Mouse (Mus musculus) MEL (cell line): ENCODE results near the gene Dap. TPM values are rescaled to one million over a fixed set of nuclear protein-coding genes. Genes with fewer than 3 reads are reported as not detected.

Experiments
- DNase-seq: peaks from one replicate; pipeline ENCODE4 v3.0.0; 2011; ENCODE audit warnings: low read depth, low spot score
- H3K27ac ChIP-seq: 2 replicates; pipeline ENCODE4 v1.5.1; 2012; ENCODE audit warnings: low read depth, mild to moderate bottlenecking, control low read depth, low read length, moderate library complexity; ENCODE audit not compliant: control insufficient read depth
- H3K27me3 ChIP-seq, 2 experiments: fragments of 150-350 bp in 1 of 2; sonication (generic) in 1 of 2; 2 replicates each; pipeline ENCODE4 v1.6.1; 2012; ENCODE audit warnings: low read length in 2 of 2, mild to moderate bottlenecking in 2 of 2, improper control_type of control experiment in 1 of 2, moderate library complexity in 1 of 2; ENCODE audit not compliant: insufficient read depth in 2 of 2, control insufficient read depth in 1 of 2
- H3K36me3 ChIP-seq, 2 experiments: 2 replicates each; pipeline ENCODE4 v1.6.1; 2012 to 2014; ENCODE audit warnings: low read length in 2 of 2, improper control_type of control experiment in 1 of 2, inconsistent platforms in 1 of 2, mild to moderate bottlenecking in 1 of 2; ENCODE audit not compliant: insufficient read depth in 2 of 2, control insufficient read depth in 1 of 2
- H3K4me1 ChIP-seq, 2 experiments: fragments of 150-350 bp in 1 of 2; sonication (generic) in 1 of 2; 2 replicates each; pipeline ENCODE4 v1.6.1; 2012; ENCODE audit warnings: low read length in 2 of 2, improper control_type of control experiment in 1 of 2, mild to moderate bottlenecking in 1 of 2; ENCODE audit not compliant: insufficient read depth in 2 of 2, control insufficient read depth in 1 of 2
- H3K4me3 ChIP-seq, 2 experiments: fragments of 150-350 bp in 1 of 2; sonication (generic) in 1 of 2; 2 replicates each; pipeline ENCODE4 v1.5.1; 2012; ENCODE audit warnings: low read depth in 2 of 2, low read length in 2 of 2, mild to moderate bottlenecking in 2 of 2, moderate library complexity in 2 of 2, control low read depth in 1 of 2, improper control_type of control experiment in 1 of 2; ENCODE audit not compliant: control insufficient read depth in 1 of 2, insufficient read depth in 1 of 2
- H3K79me2 ChIP-seq: 2 replicates; pipeline ENCODE4 v1.6.1; 2012; ENCODE audit warnings: mild to moderate bottlenecking, low read length, moderate library complexity; ENCODE audit not compliant: control insufficient read depth, poor library complexity, insufficient read depth
- H3K9ac ChIP-seq: 2 replicates; pipeline ENCODE4 v1.6.1; 2012; ENCODE audit warnings: low read depth, mild to moderate bottlenecking, control low read depth, low read length, moderate library complexity; ENCODE audit not compliant: control insufficient read depth, poor library complexity, severe bottlenecking
- H3K9me3 ChIP-seq: fragments of 150-350 bp; sonication (generic); replicated peaks from 2 replicates; pipeline ENCODE4 v1.6.1; 2012; ENCODE audit warnings: mild to moderate bottlenecking, low read length, improper control_type of control experiment, moderate library complexity; ENCODE audit not compliant: insufficient read depth
- CTCF ChIP-seq, 3 experiments: IDR thresholded peaks in 2 of 3; conservative IDR thresholded peaks in 1 of 3; 2 replicates each; pipeline ENCODE4 v1.5.1; 2011 to 2012; ENCODE audit warnings: low read length in 3 of 3, low read depth in 2 of 3, mild to moderate bottlenecking in 2 of 3, improper control_type of control experiment in 1 of 3, inconsistent platforms in 1 of 3, mixed read lengths in 1 of 3, moderate library complexity in 1 of 3; ENCODE audit not compliant: control insufficient read depth in 1 of 3, insufficient read depth in 1 of 3, poor library complexity in 1 of 3, severe bottlenecking in 1 of 3
- E2F4 ChIP-seq: IDR thresholded peaks from 2 replicates; pipeline ENCODE4 v1.6.1; 2011; ENCODE audit warnings: low read depth, low read length, improper control_type of control experiment, borderline replicate concordance
- ELF1 ChIP-seq: IDR thresholded peaks from 2 replicates; pipeline ENCODE4 v1.6.1; 2014; ENCODE audit warnings: low read depth, mild to moderate bottlenecking, inconsistent platforms, low read length, improper control_type of control experiment, moderate library complexity
- ETS1 ChIP-seq: IDR thresholded peaks from 2 replicates; pipeline ENCODE4 v1.6.1; 2012; ENCODE audit warnings: low read depth, mild to moderate bottlenecking, inconsistent platforms, low read length, improper control_type of control experiment, moderate library complexity
- GABPA ChIP-seq: IDR thresholded peaks from 2 replicates; pipeline ENCODE4 v1.6.1; 2012; ENCODE audit warnings: low read depth, mild to moderate bottlenecking, inconsistent platforms, low read length, improper control_type of control experiment, moderate library complexity
- HCFC1 ChIP-seq: IDR thresholded peaks from 2 replicates; pipeline ENCODE4 v1.6.1; 2012; ENCODE audit warnings: low read depth, mild to moderate bottlenecking, inconsistent platforms, low read length, improper control_type of control experiment, moderate library complexity
- KAT2A ChIP-seq: conservative IDR thresholded peaks from 2 replicates; pipeline ENCODE4 v1.6.1; 2012; ENCODE audit warnings: low read depth, low read length, improper control_type of control experiment, inconsistent platforms
- MAFK ChIP-seq: IDR thresholded peaks from 2 replicates; pipeline ENCODE4 v1.6.1; 2011; ENCODE audit warnings: low read depth, mild to moderate bottlenecking, low read length, improper control_type of control experiment, borderline replicate concordance
- NELFE ChIP-seq: IDR thresholded peaks from 2 replicates; pipeline ENCODE4 v1.6.1; 2011; ENCODE audit warnings: low read depth, low read length, improper control_type of control experiment
- POLR2A ChIP-seq, 2 experiments: IDR thresholded peaks; 2 replicates each; pipeline ENCODE4 v1.6.1; 2011 to 2012; ENCODE audit warnings: low read length in 2 of 2, mild to moderate bottlenecking in 2 of 2, control low read depth in 1 of 2, improper control_type of control experiment in 1 of 2, low read depth in 1 of 2, moderate library complexity in 1 of 2; ENCODE audit not compliant: control insufficient read depth in 1 of 2, insufficient read depth in 1 of 2, poor library complexity in 1 of 2
- POLR2AphosphoS5 ChIP-seq: IDR thresholded peaks from 2 replicates; pipeline ENCODE4 v1.6.1; 2012; ENCODE audit warnings: low read depth, borderline replicate concordance, mild to moderate bottlenecking, inconsistent platforms, low read length, moderate library complexity, mixed read lengths
- RAD21 ChIP-seq: IDR thresholded peaks from 2 replicates; pipeline ENCODE4 v1.6.1; 2011; ENCODE audit warnings: mild to moderate bottlenecking, low read depth, low read length, improper control_type of control experiment
- SIN3A ChIP-seq: IDR thresholded peaks from 2 replicates; pipeline ENCODE4 v1.6.1; 2012; ENCODE audit warnings: low read length, improper control_type of control experiment, inconsistent platforms
- SMC3 ChIP-seq: IDR thresholded peaks from 2 replicates; pipeline ENCODE4 v1.6.1; 2011; ENCODE audit warnings: low read depth, low read length, improper control_type of control experiment
- ZC3H11A ChIP-seq: IDR thresholded peaks from 2 replicates; pipeline ENCODE4 v1.6.1; 2012; ENCODE audit warnings: low read depth, mild to moderate bottlenecking, inconsistent platforms, low read length, improper control_type of control experiment
- ZKSCAN1 ChIP-seq: IDR thresholded peaks from 2 replicates; pipeline ENCODE4 v1.6.1; 2012; ENCODE audit warnings: low read depth, mild to moderate bottlenecking, inconsistent platforms, low read length, improper control_type of control experiment, moderate library complexity
- polyA plus RNA-seq, 2 experiments: library from polyadenylated mRNA; stranded (reverse) in 1 of 2; unstranded in 1 of 2; fragments of >175 nt in 1 of 2; fragments of >200 nt in 1 of 2; gene quantifications; 2 replicates each; pipeline versions ENCODE4 v1.2.1 to v1.2.4; 2012; ENCODE audit warnings: low replicate concordance in 2 of 2, low read depth in 1 of 2; ENCODE audit not compliant: insufficient read length in 2 of 2, insufficient read depth in 1 of 2, missing spikeins in 1 of 2
- total RNA-seq: library from RNA; depleted of rRNA; stranded (reverse); fragments of 300-350 nt; gene quantifications from 2 replicates; pipeline ENCODE4 v1.2.3, GENCODE M21; 2012

The Dap gene
- total and polyA plus RNA-seq, 3 experiments, result 17.8 to 72.6 TPM; not detected in 1

GRCm38 (mm10) chr15:31262361-31262760, 38.2 kb downstream of the Dap start:
- Histone ChIP-seq H3K27ac (no peak overlapping the region), H3K4me1 (no peaks in the 10 kb centered on the region), H3K79me2 (no peaks in the 10 kb centered on the region), H3K4me3 (no peak overlapping the region), H3K9me3 (no peaks in the 10 kb centered on the region), H3K9ac (no peak overlapping the region), H3K27me3 (no peaks in the 10 kb centered on the region), H3K36me3 (no peaks in the 10 kb centered on the region)
- TF ChIP-seq SMC3, result no peak
- no peak for TF ChIP-seq NELFE
- TF ChIP-seq GABPA, result no peak
- no peak for TF ChIP-seq KAT2A
- no peak for DNase-seq

DNA sequence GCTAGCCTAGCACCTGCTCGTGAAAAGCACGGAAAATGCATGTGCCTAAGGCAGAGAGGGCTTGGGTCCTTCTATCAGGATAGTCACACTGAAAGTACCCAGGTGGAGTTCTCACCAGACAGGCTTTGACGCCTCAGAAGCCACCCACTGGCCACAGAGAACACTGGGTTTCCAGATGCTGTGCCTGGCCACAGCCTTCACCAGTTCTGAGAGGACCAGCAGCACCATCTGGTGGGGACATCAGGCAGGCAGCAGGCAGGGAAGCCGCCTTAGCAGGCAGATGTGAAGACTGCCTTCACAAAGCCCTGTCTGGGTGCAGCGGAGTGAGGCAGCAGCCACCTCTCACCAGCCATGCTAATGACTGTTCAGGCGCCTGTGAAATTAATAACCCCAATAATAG, 40.7 kb downstream of the Dap start:
- no peaks in the 10 kb centered on the region for H3K36me3 ChIP-seq
- H3K4me3 ChIP-seq, result no peak overlapping the region
- no peaks in the 10 kb centered on the region for H3K27me3 ChIP-seq
- H3K4me1 ChIP-seq, result 0 out of 4 replicates have a peak, but pooled peaks cover 0 to 5% of the 10 kb centered on the region in 2 experiments
- H3K27ac ChIP-seq, result no peak overlapping the region
- no peaks in the 10 kb centered on the region for H3K79me2 ChIP-seq
- H3K9me3 ChIP-seq, result no peaks in the 10 kb centered on the region
- peak; percentile 57 for DNase-seq
- TF ChIP-seq MAFK (no peak), KAT2A (no peak), E2F4 (no peak), POLR2A (IDR thresholded peaks at IDR 0.05; ENCODE audit: control insufficient read depth in 1 of 2, insufficient read depth in 1 of 2, low read depth in 1 of 2, low read length in 2 of 2, poor library complexity in 1 of 2) (no peak), NELFE (no peak), HCFC1 (no peak), ELF1 (no peak), ETS1 (no peak), CTCF (IDR thresholded peaks at IDR 0.05 in 2 of 3, conservative IDR thresholded peaks at IDR 0.05 in 1 of 3; ENCODE audit: control insufficient read depth in 1 of 3, insufficient read depth in 1 of 3, low read depth in 2 of 3, low read length in 3 of 3, poor library complexity in 1 of 3, severe bottlenecking in 1 of 3) (peak; percentile 34 to 82 (median 75)), POLR2AphosphoS5 (no peak), RAD21 (peak; percentile 74), ZKSCAN1 (no peak), SMC3 (peak; percentile 78), SIN3A (no peak), ZC3H11A (peak; percentile 40; the same call in 1 of the 2 replicates)
- H3K9ac ChIP-seq, result no peak overlapping the region
